Mouse (Mus musculus): ENCODE measurements at regions not wholly inside any gene's neighbourhood (a gene's known extent, or its start where the extent isn't known, plus 50 kb on each side); places are given as distances from the start of the nearest gene placed in this dataset.

- DNase-seq = no peak
Measured at GRCm38 (mm10) chr1:77307745-77308144, 207.1 kb downstream of the Epha4 start.

- DNase-seq = no peak
Measured at GRCm38 (mm10) chr1:77313119-77313518, 201.8 kb downstream of the Epha4 start.

- DNase-seq = no peak
Measured at GRCm38 (mm10) chr1:77315347-77315746, 199.5 kb downstream of the Epha4 start.

- no peak for DNase-seq
Measured at GRCm38 (mm10) chr1:77316198-77316597, 198.7 kb downstream of the Epha4 start.

Small RNA genes lying in the stretch of these regions (microRNA-seq; reads per million reads assigned to microRNA genes)
- 0 reads per million in 2 experiments for gene Mir6343
